Mouse (Mus musculus) c-Kit-positive CD71-positive TER-119-negative erythroid progenitor cells, embryonic 14.5 days (primary cell): ENCODE data around the gene Lonp2.

Experiments
- DNase-seq: peaks from one replicate; pipeline ENCODE4 v3.0.0-alpha.2; 2013; ENCODE audit warnings: low read depth

The Lonp2 gene

GRCm38 (mm10) chr8:86623911-86624731, at the start of gene Lonp2:
Gene Lonp2, plus strand, starts transcription at chr8:86624043.
- DNase-seq: peak; percentile 93

- no peak for DNase-seq
These were observed 46.3 kb upstream of the Lonp2 start for GRCm38 (mm10) chr8:86577547-86577946.

- DNase-seq: no peak
These were observed 45.8 kb upstream of the Lonp2 start for GRCm38 (mm10) chr8:86578076-86578475.

GRCm38 (mm10) chr8:86578693-86579092, 45.1 kb upstream of the Lonp2 start:
- DNase-seq: no peak

GRCm38 (mm10) chr8:86580458-86580857, 43.4 kb upstream of the Lonp2 start, which contains the start of gene Abcc12:
Gene Abcc12, minus strand, starts transcription at chr8:86580686.
- no peak for DNase-seq

- no peak for DNase-seq
These were observed 41.9 kb upstream of the Lonp2 start for GRCm38 (mm10) chr8:86581921-86582331.

- DNase-seq: peak; percentile 70
These were observed 38.7 kb upstream of the Lonp2 start for GRCm38 (mm10) chr8:86585118-86585517.

GRCm38 (mm10) chr8:86585532-86585931, 38.3 kb upstream of the Lonp2 start:
- peak; percentile 63 for DNase-seq

GRCm38 (mm10) chr8:86586058-86586457, 37.8 kb upstream of the Lonp2 start:
- DNase-seq: no peak

GRCm38 (mm10) chr8:86586642-86587041, 37.2 kb upstream of the Lonp2 start:
- no peak for DNase-seq

GRCm38 (mm10) chr8:86588338-86588737, 35.5 kb upstream of the Lonp2 start:
- no peak for DNase-seq

GRCm38 (mm10) chr8:86593099-86593498, 30.7 kb upstream of the Lonp2 start:
- no peak for DNase-seq

- DNase-seq: no peak
These were observed 29.6 kb upstream of the Lonp2 start for GRCm38 (mm10) chr8:86594159-86594796.

GRCm38 (mm10) chr8:86595671-86596070, 28.2 kb upstream of the Lonp2 start:
- DNase-seq: no peak

GRCm38 (mm10) chr8:86597681-86598080, 26.2 kb upstream of the Lonp2 start:
- DNase-seq: no peak

- DNase-seq: no peak
These were observed 24.5 kb upstream of the Lonp2 start for GRCm38 (mm10) chr8:86599299-86599698.

- DNase-seq: no peak
These were observed 23.5 kb upstream of the Lonp2 start for GRCm38 (mm10) chr8:86600311-86600710.

- DNase-seq: no peak
These were observed 20.7 kb upstream of the Lonp2 start for GRCm38 (mm10) chr8:86603174-86603573.

- DNase-seq: no peak
These were observed 19.2 kb upstream of the Lonp2 start for GRCm38 (mm10) chr8:86604676-86605075.

GRCm38 (mm10) chr8:86613798-86614197, 10.0 kb upstream of the Lonp2 start:
- DNase-seq: no peak

GRCm38 (mm10) chr8:86615095-86615769, 8.6 kb upstream of the Lonp2 start:
- DNase-seq: no peak

- no peak for DNase-seq
These were observed 6.0 kb upstream of the Lonp2 start for GRCm38 (mm10) chr8:86617759-86618387.
